Mouse (Mus musculus): Measurements from ENCODE around the gene Glis3.

GRCm38 (mm10) chr19:28471144-28471543 is 208.7 kb downstream of the Glis3 start:
- TF ChIP-seq MAFK (IDR thresholded peaks at IDR 0.05; ENCODE audit: insufficient read depth, low read depth, low read length) = no peak
- TF ChIP-seq ZNF384 (IDR thresholded peaks at IDR 0.05; ENCODE audit: low read depth, low read length) = no peak
- TF ChIP-seq ZC3H11A (IDR thresholded peaks at IDR 0.05; ENCODE audit: borderline replicate concordance, low read depth, low read length) = no peak

Data from ES-E14 (cell line).